In the genomic region with DNA sequence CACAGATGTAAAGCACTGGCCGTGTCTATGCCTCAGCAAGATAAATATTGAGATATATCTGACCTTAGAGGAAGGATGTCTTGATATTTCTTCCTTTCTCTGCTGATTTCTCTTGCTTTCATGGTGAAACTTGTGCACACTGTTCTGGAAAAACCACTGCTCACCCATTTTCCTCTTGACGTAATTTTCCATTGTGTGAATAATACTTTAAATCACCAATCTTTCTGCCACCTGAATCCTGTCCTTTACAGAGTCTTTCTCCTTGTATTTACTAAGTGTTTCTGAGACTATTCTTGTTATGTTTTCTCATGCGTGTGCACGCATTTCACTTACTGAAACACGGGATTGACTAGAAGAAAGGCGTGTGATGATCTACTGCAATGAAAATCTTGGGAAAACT, we compare ENCODE assay signal across 26 mouse cellular contexts.
"Had no signal": no experiment of that assay in that cellular context is flagged by ENCODE, and none has a peak within 500 bp of the region (broad histone marks: within the 10 kb centered on the region; RNA-seq: fewer than 3 reads in every experiment).

No protein-coding gene starts in this region.

- H3K9ac ChIP-seq: embryonic facial prominence, embryonic 12.5 days; embryonic facial prominence, embryonic 13.5 days; embryonic facial prominence, embryonic 15.5 days; forebrain, embryonic 12.5 days; forebrain, embryonic 13.5 days; forebrain, embryonic 15.5 days; forebrain, postnatal 0 days had no signal

- H3K36me3 ChIP-seq: embryonic facial prominence, embryonic 10.5 days; embryonic facial prominence, embryonic 12.5 days; embryonic facial prominence, embryonic 13.5 days; embryonic facial prominence, embryonic 15.5 days; forebrain, embryonic 10.5 days; forebrain, embryonic 12.5 days; forebrain, embryonic 15.5 days had no signal

- H3K27ac ChIP-seq: embryonic facial prominence, embryonic 10.5 days; embryonic facial prominence, embryonic 12.5 days; embryonic facial prominence, embryonic 13.5 days; embryonic facial prominence, embryonic 15.5 days; forebrain, embryonic 10.5 days; forebrain, embryonic 12.5 days; forebrain, embryonic 13.5 days; forebrain, embryonic 15.5 days; gastrocnemius, adult 2 months; heart, adult 2 months had no signal

- H3K9me3 ChIP-seq: embryonic facial prominence, embryonic 10.5 days; embryonic facial prominence, embryonic 12.5 days; embryonic facial prominence, embryonic 13.5 days; embryonic facial prominence, embryonic 15.5 days; forebrain, embryonic 10.5 days; forebrain, embryonic 12.5 days; forebrain, embryonic 13.5 days; forebrain, embryonic 15.5 days had no signal

- ATAC-seq: forebrain, embryonic 13.5 days; forebrain, embryonic 14.5 days; forebrain, embryonic 15.5 days; forebrain, embryonic 16.5 days; forebrain, postnatal 0 days had no signal

- DNase-seq: cerebellum, adult 9-10 months; cerebellum, adult 9-11 months; cerebellum, postnatal 10 days; cerebellum, postnatal 14 days; cerebellum, postnatal 25 days; cerebellum, postnatal 36 days; embryo, embryonic 11 days; forebrain, postnatal 0 days; gastrocnemius, adult 2 months; gastrocnemius, postnatal 10 days; gastrocnemius, postnatal 14 days; gastrocnemius, postnatal 25 days; gastrocnemius, postnatal 36 days; heart, adult 18-20 months; heart, adult 2 months had no signal

- H3K4me3 ChIP-seq: embryonic facial prominence, embryonic 10.5 days; embryonic facial prominence, embryonic 12.5 days; embryonic facial prominence, embryonic 13.5 days; embryonic facial prominence, embryonic 15.5 days; erythroblast, embryonic 14.5 days; forebrain, embryonic 10.5 days; forebrain, embryonic 12.5 days; forebrain, embryonic 13.5 days; forebrain, embryonic 15.5 days; gastrocnemius, adult 2 months; heart, adult 2 months had no signal

- H3K4me2 ChIP-seq: embryonic facial prominence, embryonic 12.5 days; embryonic facial prominence, embryonic 13.5 days; embryonic facial prominence, embryonic 15.5 days; forebrain, embryonic 12.5 days; forebrain, embryonic 13.5 days; forebrain, embryonic 15.5 days had no signal

- H3K27me3 ChIP-seq: embryonic facial prominence, embryonic 12.5 days; embryonic facial prominence, embryonic 13.5 days; embryonic facial prominence, embryonic 15.5 days; forebrain, embryonic 13.5 days; forebrain, embryonic 15.5 days had no signal
